Mouse (Mus musculus) right cerebral cortex, postnatal 36 days (tissue): ENCODE data around the gene Ankrd12.

ENCODE experiments used
- DNase-seq, 2 experiments: peaks; one replicate each; pipeline ENCODE4 v3.0.0; 2022; ENCODE audit warnings: low spot score in 2 of 2, mixed read lengths in 1 of 2

Gene Ankrd12

GRCm38 (mm10) chr17:65930960-65931359 is 145.9 kb downstream of the Ankrd12 start:
- DNase-seq: peak; percentile 45 to 76

- DNase-seq: no peak
These were observed 146.6 kb downstream of the Ankrd12 start for GRCm38 (mm10) chr17:65930158-65930826.

- no peak for DNase-seq
These were observed 147.4 kb downstream of the Ankrd12 start for GRCm38 (mm10) chr17:65929319-65929978.

DNA sequence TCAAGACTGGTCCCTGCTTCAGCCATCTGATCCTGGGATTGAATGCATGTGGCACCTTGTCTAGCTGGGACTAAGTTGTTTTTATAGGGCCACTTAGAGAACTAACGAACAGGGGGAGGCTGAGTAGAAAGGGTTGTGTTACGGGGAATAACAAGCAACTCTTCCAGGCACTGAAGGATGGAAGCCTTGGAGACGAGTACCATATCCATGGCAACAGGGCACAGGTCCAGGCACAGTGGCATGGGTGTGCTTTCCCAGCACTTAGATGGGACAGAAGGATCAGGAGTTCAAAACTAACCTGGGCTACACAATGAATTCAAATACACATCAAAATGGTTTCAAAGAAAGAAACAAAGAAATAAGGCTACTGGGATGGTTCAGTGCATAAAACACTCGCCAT is 149.8 kb downstream of the Ankrd12 start:
- no peak for DNase-seq

DNA sequence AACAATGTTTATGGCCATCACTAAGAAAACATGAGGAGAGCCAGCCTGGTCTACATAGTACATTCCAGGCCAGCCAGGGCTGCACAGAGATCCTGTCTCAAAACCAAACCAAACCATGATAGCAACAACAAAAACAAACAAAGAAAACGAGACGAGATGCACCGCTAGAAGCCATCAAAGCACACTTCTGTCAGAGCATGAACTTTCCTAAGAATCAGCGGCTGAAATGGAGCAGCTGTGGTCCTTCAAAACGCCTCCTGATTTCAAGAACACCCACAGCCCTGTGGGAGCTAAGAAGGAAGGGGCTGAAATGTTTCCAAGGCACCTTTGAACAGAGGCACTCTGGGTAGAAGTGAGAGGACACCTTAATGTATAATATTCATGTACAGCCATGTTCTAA is 152.7 kb downstream of the Ankrd12 start:
- DNase-seq: no peak

- DNase-seq: no peak
These were observed 154.9 kb downstream of the Ankrd12 start for GRCm38 (mm10) chr17:65921975-65922374.

GRCm38 (mm10) chr17:65919235-65919634 is 157.7 kb downstream of the Ankrd12 start:
- no peak for DNase-seq

- DNase-seq: peak; percentile 73 to 77
These were observed 160.7 kb downstream of the Ankrd12 start for GRCm38 (mm10) chr17:65916135-65916668.
